Mouse (Mus musculus) gastrocnemius, adult 18-20 months (tissue): ENCODE results near the gene Tnip2. TPM values are rescaled to one million over a fixed set of nuclear protein-coding genes. Genes with fewer than 3 reads are reported as not detected.

Experiments used
- DNase-seq: peaks from one replicate; pipeline ENCODE4 v3.0.0; 2021; ENCODE audit warnings: low spot score
- total RNA-seq, 2 experiments: library from RNA; stranded (reverse); gene quantifications; 2 replicates each; pipeline ENCODE4 v1.2.3; 2021

Gene Tnip2
- total RNA-seq, 2 experiments from 2014 or later, result 1.8 to 3.8 TPM

DNA sequence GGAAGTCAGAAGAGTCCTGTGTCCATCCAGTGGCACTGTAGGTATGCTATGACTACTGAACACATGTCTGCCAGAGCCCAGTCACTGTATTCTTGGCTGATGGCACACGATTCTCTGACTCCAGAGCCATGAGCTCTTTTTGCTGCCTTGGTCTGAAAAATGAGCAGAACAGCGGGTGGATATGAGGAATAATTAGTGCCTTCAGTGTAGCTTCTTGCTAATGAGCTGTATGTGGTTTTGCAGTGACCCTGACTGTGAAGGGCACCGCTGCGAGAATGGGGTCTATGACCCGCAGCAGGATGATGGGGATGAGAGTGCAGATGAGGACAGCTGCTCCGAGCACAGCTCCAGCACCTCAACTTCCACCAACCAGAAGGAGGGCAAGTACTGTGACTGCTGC lies 52.0 kb downstream of the Tnip2 start:
- no peak for DNase-seq

DNA sequence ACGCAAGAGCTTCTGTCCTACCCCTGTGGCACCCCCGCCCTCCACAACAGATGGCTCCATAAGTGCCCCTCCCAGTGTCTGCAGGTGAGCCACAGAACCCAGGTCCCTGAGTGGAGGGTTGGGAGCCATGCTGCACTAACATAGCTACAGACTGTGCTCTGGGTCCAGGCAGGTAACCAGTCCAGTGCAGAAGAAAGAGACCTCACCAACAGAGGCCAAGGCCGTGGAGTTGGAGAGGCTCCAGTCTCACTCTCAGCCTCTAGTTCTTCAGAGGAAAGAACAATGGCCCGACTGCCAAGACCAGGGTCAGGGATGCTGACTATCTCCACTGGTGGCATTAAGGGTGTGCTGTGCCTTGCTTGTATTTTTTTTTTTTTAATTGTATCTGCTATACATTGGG lies 52.5 kb downstream of the Tnip2 start:
- no peak for DNase-seq

DNA sequence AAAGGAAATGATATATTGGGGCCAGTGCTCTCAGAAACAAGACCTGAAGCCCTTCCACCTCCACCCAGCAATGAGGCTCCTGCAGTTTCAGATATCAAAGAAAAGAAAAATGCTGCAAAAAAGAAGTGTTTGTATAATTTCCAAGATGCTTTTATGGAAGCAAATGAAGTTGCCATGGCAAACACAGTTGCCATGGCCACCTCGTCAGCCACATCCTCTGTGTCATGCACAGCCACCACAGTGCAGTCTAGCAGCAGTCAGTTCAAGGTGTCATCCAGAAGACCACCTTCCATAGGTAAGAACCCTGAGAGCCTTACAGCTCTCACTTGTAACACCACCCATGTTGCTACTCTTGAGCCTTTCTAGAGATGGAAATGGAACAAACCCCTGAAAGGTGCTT lies 54.8 kb downstream of the Tnip2 start:
- no peak for DNase-seq

DNA sequence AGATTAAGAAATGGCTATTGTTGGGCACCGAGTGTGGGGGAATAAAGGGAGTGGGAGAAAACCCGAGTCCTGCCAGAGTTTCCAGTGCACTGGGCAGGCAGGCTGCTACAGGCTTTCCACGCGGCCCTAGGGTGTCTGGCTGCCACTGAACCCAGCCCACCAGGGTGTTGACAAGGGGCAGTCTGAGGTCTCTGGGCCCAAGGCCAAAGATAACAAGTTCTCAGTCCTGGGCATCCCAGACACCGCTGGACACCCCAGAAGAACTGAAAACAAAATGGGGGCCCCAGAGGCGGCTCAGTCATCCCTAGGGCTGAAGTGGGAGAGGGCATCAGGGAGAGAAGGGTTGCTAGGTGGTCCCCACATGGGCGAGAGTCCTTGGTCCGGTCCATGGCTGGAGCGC lies 67.6 kb downstream of the Tnip2 start:
- DNase-seq, result no peak

Other genes starting within 250 kb of the Tnip2 start
- under 1 TPM; 0.41 to 0.69 TPM for gene Zfyve28, start 225.5 kb downstream of the Tnip2 start, total RNA-seq
- not detected for gene Cfap99, start 225.4 kb downstream of the Tnip2 start, total RNA-seq
- 10 to 100 TPM; 18.1 to 18.6 TPM for gene Rnf4, start 177.7 kb downstream of the Tnip2 start, total RNA-seq
- gene Fam193a, start 144.1 kb downstream of the Tnip2 start, total RNA-seq, result 10 to 100 TPM; 14.6 to 15.2 TPM
- 1 to 10 TPM in 1 of 2 experiments, under 1 TPM in 1; 0.59 to 1.4 TPM for gene Sh3bp2, start 11.8 kb upstream of the Tnip2 start, total RNA-seq
- gene Add1, start 59.7 kb upstream of the Tnip2 start, total RNA-seq, result 10 to 100 TPM; 71.6 to 73.0 TPM
- gene Mfsd10, start 123.2 kb upstream of the Tnip2 start, total RNA-seq, result 1 to 10 TPM; 3.2 to 3.7 TPM
- 10 to 100 TPM; 16.4 TPM for gene Nop14, start 146.2 kb upstream of the Tnip2 start, total RNA-seq
- 1 to 10 TPM; 1.4 to 2.1 TPM for gene Grk4, start 146.4 kb upstream of the Tnip2 start, total RNA-seq
- gene Htt, start 247.7 kb upstream of the Tnip2 start, total RNA-seq, result 1 to 10 TPM; 6.6 to 7.0 TPM